Mouse (Mus musculus) bone marrow, adult 2 months (tissue): Measurements from ENCODE around the gene Ptpn4.

ENCODE experiments used
- CTCF ChIP-seq: fragments of 200-500 bp; IDR thresholded peaks from 2 replicates; pipeline ENCODE4 v1.5.1; 2011; ENCODE audit warnings: low read length, control low read depth; ENCODE audit not compliant: control insufficient read depth, insufficient read depth
- POLR2A ChIP-seq: fragments of 200-500 bp; IDR thresholded peaks from 2 replicates; pipeline ENCODE4 v1.6.1; 2011; ENCODE audit warnings: low read depth, mild to moderate bottlenecking, control low read depth, low read length, borderline replicate concordance; ENCODE audit not compliant: control insufficient read depth

- no peak for TF ChIP-seq CTCF
- no peak for TF ChIP-seq POLR2A
Observed at GRCm38 (mm10) chr1:119805984-119806383, 31.4 kb downstream of the Ptpn4 start.
